Mouse (Mus musculus): Measurements from ENCODE around the gene Mtus2. TPM values are rescaled to one million over a fixed set of nuclear protein-coding genes. Genes with fewer than 3 reads are reported as not detected.
A peak's percentile ranks its signal among the peaks of the same experiment; 100 is the strongest.

Gene Mtus2
- polyA plus RNA-seq, 1 experiment from 2014 or later: 9.6 TPM

- H3K36me3 ChIP-seq (ENCODE audit: control insufficient read depth, insufficient read depth, low read length): no peaks in the 10 kb centered on the region
Measured at GRCm38 (mm10) chr5:148282631-148283030, 325.5 kb downstream of the Mtus2 start.

GRCm38 (mm10) chr5:148283177-148283576 is 326.1 kb downstream of the Mtus2 start:
- no peak overlapping the region for H3K4me3 ChIP-seq (ENCODE audit: low read length)
- no peaks in the 10 kb centered on the region for H3K36me3 ChIP-seq (ENCODE audit: control insufficient read depth, insufficient read depth, low read length)
- H3K9me3 ChIP-seq (ENCODE audit: control insufficient read depth, low read length): no peaks in the 10 kb centered on the region
- H3K9ac ChIP-seq (ENCODE audit: low read length): no peak overlapping the region
- no peaks in the 10 kb centered on the region for H3K27me3 ChIP-seq (ENCODE audit: control insufficient read depth, insufficient read depth, low read depth, low read length)
- WGBS: 62% methylated on average over 2 of the region's 2 CpGs
- ATAC-seq (ENCODE audit: low read depth): no peak
- no peaks in the 10 kb centered on the region for H3K4me1 ChIP-seq (replicated peaks; ENCODE audit: control insufficient read depth, insufficient read depth, low read length)
- no peak overlapping the region for H3K27ac ChIP-seq (ENCODE audit: low read length)
- no peak overlapping the region for H3K4me2 ChIP-seq (ENCODE audit: low read depth, low read length)

More at GRCm38 (mm10) chr5:148282631-148283030, 325.5 kb downstream of the Mtus2 start:
- H3K4me2 ChIP-seq (ENCODE audit: low read depth, low read length): no peak overlapping the region
- ATAC-seq (ENCODE audit: low read depth): no peak
- no peak overlapping the region for H3K4me3 ChIP-seq (ENCODE audit: low read length)
- H3K9me3 ChIP-seq (ENCODE audit: control insufficient read depth, low read length): no peaks in the 10 kb centered on the region
- WGBS: 92% methylated on average over 5 of the region's 5 CpGs
- H3K4me1 ChIP-seq (replicated peaks; ENCODE audit: control insufficient read depth, insufficient read depth, low read length): no peaks in the 10 kb centered on the region
- no peak overlapping the region for H3K27ac ChIP-seq (ENCODE audit: low read length)
- H3K9ac ChIP-seq (ENCODE audit: low read length): no peak overlapping the region
- no peaks in the 10 kb centered on the region for H3K27me3 ChIP-seq (ENCODE audit: control insufficient read depth, insufficient read depth, low read depth, low read length)

GRCm38 (mm10) chr5:148283584-148283983 is 326.5 kb downstream of the Mtus2 start:
- H3K4me1 ChIP-seq (replicated peaks; ENCODE audit: control insufficient read depth, insufficient read depth, low read length): no peaks in the 10 kb centered on the region
- H3K4me3 ChIP-seq (ENCODE audit: low read length): no peak overlapping the region
- H3K27ac ChIP-seq (ENCODE audit: low read length): no peak overlapping the region
- no peaks in the 10 kb centered on the region for H3K9me3 ChIP-seq (ENCODE audit: control insufficient read depth, low read length)
- no peak overlapping the region for H3K4me2 ChIP-seq (ENCODE audit: low read depth, low read length)
- 77% methylated on average over 3 of the region's 3 CpGs for WGBS
- no peaks in the 10 kb centered on the region for H3K36me3 ChIP-seq (ENCODE audit: control insufficient read depth, insufficient read depth, low read length)
- ATAC-seq (ENCODE audit: low read depth): no peak
- H3K27me3 ChIP-seq (ENCODE audit: control insufficient read depth, insufficient read depth, low read depth, low read length): no peaks in the 10 kb centered on the region
- H3K9ac ChIP-seq (ENCODE audit: low read length): no peak overlapping the region

GRCm38 (mm10) chr5:148287529-148287928 is 330.4 kb downstream of the Mtus2 start:
- Histone ChIP-seq H3K4me3 (ENCODE audit: low read length) (no peak overlapping the region), H3K36me3 (ENCODE audit: control insufficient read depth, insufficient read depth, low read length) (no peaks in the 10 kb centered on the region), H3K27ac (ENCODE audit: low read length) (no peak overlapping the region), H3K9me3 (ENCODE audit: control insufficient read depth, low read length) (no peaks in the 10 kb centered on the region), H3K9ac (ENCODE audit: low read length) (no peak overlapping the region), H3K4me2 (ENCODE audit: low read depth, low read length) (no peak overlapping the region), H3K4me1 (replicated peaks; ENCODE audit: control insufficient read depth, insufficient read depth, low read length) (no peaks in the 10 kb centered on the region), H3K27me3 (ENCODE audit: control insufficient read depth, insufficient read depth, low read depth, low read length) (no peaks in the 10 kb centered on the region)
- ATAC-seq (ENCODE audit: low read depth): no peak
- 90% methylated on average over 5 of the region's 5 CpGs for WGBS

GRCm38 (mm10) chr5:148288804-148289203 is 331.7 kb downstream of the Mtus2 start:
- H3K4me3 ChIP-seq (ENCODE audit: low read length): no peak overlapping the region
- no peaks in the 10 kb centered on the region for H3K27me3 ChIP-seq (ENCODE audit: control insufficient read depth, insufficient read depth, low read depth, low read length)
- no peaks in the 10 kb centered on the region for H3K9me3 ChIP-seq (ENCODE audit: control insufficient read depth, low read length)
- 63% methylated on average over 18 of the region's 18 CpGs for WGBS
- no peak overlapping the region for H3K4me2 ChIP-seq (ENCODE audit: low read depth, low read length)
- H3K36me3 ChIP-seq (ENCODE audit: control insufficient read depth, insufficient read depth, low read length): no peaks in the 10 kb centered on the region
- no peak overlapping the region for H3K9ac ChIP-seq (ENCODE audit: low read length)
- no peak overlapping the region for H3K27ac ChIP-seq (ENCODE audit: low read length)
- no peak for ATAC-seq (ENCODE audit: low read depth)
- H3K4me1 ChIP-seq (replicated peaks; ENCODE audit: control insufficient read depth, insufficient read depth, low read length): no peaks in the 10 kb centered on the region

GRCm38 (mm10) chr5:148289951-148290350 is 332.8 kb downstream of the Mtus2 start:
- WGBS: 67% methylated on average over 7 of the region's 7 CpGs
- no peak for ATAC-seq (ENCODE audit: low read depth)
- H3K4me3 ChIP-seq (ENCODE audit: low read length): no peak overlapping the region
- H3K27ac ChIP-seq (ENCODE audit: low read length): no peak overlapping the region
- H3K9ac ChIP-seq (ENCODE audit: low read length): no peak overlapping the region
- no peaks in the 10 kb centered on the region for H3K9me3 ChIP-seq (ENCODE audit: control insufficient read depth, low read length)
- H3K4me1 ChIP-seq (replicated peaks; ENCODE audit: control insufficient read depth, insufficient read depth, low read length): no peaks in the 10 kb centered on the region
- no peaks in the 10 kb centered on the region for H3K27me3 ChIP-seq (ENCODE audit: control insufficient read depth, insufficient read depth, low read depth, low read length)
- H3K4me2 ChIP-seq (ENCODE audit: low read depth, low read length): no peak overlapping the region
- H3K36me3 ChIP-seq (ENCODE audit: control insufficient read depth, insufficient read depth, low read length): no peaks in the 10 kb centered on the region

DNA sequence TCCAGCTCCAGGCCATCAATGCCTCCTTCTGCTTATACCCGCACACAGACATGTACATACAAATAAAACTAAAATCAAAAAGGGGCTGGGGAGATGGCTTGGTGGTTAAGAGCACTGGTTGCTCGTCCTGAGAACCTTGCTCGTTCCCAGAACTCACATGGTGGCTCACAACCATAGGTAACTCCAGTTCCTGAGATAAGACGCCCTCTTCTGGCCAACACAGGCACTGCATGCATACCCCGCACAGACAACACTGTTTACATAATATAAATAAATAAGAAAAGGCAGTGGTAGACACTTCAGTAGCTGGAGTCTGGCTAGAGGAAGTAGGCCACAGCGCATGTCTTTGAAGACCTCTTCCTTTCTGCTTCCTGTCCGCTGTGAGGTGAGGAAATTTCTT is 335.7 kb downstream of the Mtus2 start:
- no peaks in the 10 kb centered on the region for H3K9me3 ChIP-seq (ENCODE audit: control insufficient read depth, low read length)
- no peak overlapping the region for H3K4me3 ChIP-seq (ENCODE audit: low read length)
- H3K27me3 ChIP-seq (ENCODE audit: control insufficient read depth, insufficient read depth, low read depth, low read length): no peaks in the 10 kb centered on the region
- no peak for ATAC-seq (ENCODE audit: low read depth)
- no peak overlapping the region for H3K27ac ChIP-seq (ENCODE audit: low read length)
- H3K4me1 ChIP-seq (replicated peaks; ENCODE audit: control insufficient read depth, insufficient read depth, low read length): no peaks in the 10 kb centered on the region
- no peaks in the 10 kb centered on the region for H3K36me3 ChIP-seq (ENCODE audit: control insufficient read depth, insufficient read depth, low read length)
- H3K9ac ChIP-seq (ENCODE audit: low read length): no peak overlapping the region
- no peak overlapping the region for H3K4me2 ChIP-seq (ENCODE audit: low read depth, low read length)
- 71% methylated on average over 7 of the region's 7 CpGs for WGBS

DNA sequence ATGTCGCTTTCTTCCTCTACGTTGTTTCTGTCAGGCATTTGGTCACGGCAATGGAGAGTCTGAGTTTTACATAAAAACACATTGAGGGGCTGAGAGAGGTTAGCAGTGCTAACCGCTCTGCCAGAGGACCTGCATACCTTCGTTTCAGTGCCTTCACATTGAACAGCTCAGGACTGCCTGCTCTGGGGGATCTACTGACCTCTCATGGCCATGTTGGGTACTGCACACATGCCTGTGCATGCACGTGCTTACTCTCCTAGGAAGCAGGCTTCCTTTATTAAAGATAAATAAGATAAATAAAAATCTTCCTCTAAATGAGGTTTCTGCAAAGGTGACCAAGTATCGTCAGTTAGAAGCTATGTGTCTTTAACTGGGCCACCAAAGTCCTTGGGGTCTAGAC is 336.2 kb downstream of the Mtus2 start:
- H3K27ac ChIP-seq (ENCODE audit: low read length): no peak overlapping the region
- H3K36me3 ChIP-seq (ENCODE audit: control insufficient read depth, insufficient read depth, low read length): no peaks in the 10 kb centered on the region
- no peaks in the 10 kb centered on the region for H3K27me3 ChIP-seq (ENCODE audit: control insufficient read depth, insufficient read depth, low read depth, low read length)
- 79% methylated on average over 7 of the region's 7 CpGs for WGBS
- H3K4me3 ChIP-seq (ENCODE audit: low read length): no peak overlapping the region
- no peak for ATAC-seq (ENCODE audit: low read depth)
- H3K4me1 ChIP-seq (replicated peaks; ENCODE audit: control insufficient read depth, insufficient read depth, low read length): no peaks in the 10 kb centered on the region
- H3K9ac ChIP-seq (ENCODE audit: low read length): no peak overlapping the region
- H3K9me3 ChIP-seq (ENCODE audit: control insufficient read depth, low read length): no peaks in the 10 kb centered on the region
- H3K4me2 ChIP-seq (ENCODE audit: low read depth, low read length): no peak overlapping the region

- Histone ChIP-seq H3K27ac (ENCODE audit: low read length) (no peak overlapping the region), H3K4me2 (ENCODE audit: low read depth, low read length) (no peak overlapping the region), H3K9ac (ENCODE audit: low read length) (0 out of 2 replicates have a peak overlapping the region, but pooled peaks have one; percentile 6), H3K4me1 (replicated peaks; ENCODE audit: control insufficient read depth, insufficient read depth, low read length) (no peaks in the 10 kb centered on the region), H3K36me3 (ENCODE audit: control insufficient read depth, insufficient read depth, low read length) (no peaks in the 10 kb centered on the region), H3K9me3 (ENCODE audit: control insufficient read depth, low read length) (no peaks in the 10 kb centered on the region), H3K27me3 (ENCODE audit: control insufficient read depth, insufficient read depth, low read depth, low read length) (no peaks in the 10 kb centered on the region), H3K4me3 (ENCODE audit: low read length) (peak overlapping the region; percentile 30)
- WGBS: 72% methylated on average over 11 of the region's 11 CpGs
- no peak for ATAC-seq (ENCODE audit: low read depth)
Measured at GRCm38 (mm10) chr5:148302968-148303367, 345.8 kb downstream of the Mtus2 start.

- 83% methylated on average over 2 of the region's 2 CpGs for WGBS
- no peak overlapping the region for H3K4me3 ChIP-seq (ENCODE audit: low read length)
- ATAC-seq (ENCODE audit: low read depth): no peak
- no peaks in the 10 kb centered on the region for H3K36me3 ChIP-seq (ENCODE audit: control insufficient read depth, insufficient read depth, low read length)
- H3K4me1 ChIP-seq (replicated peaks; ENCODE audit: control insufficient read depth, insufficient read depth, low read length): no peaks in the 10 kb centered on the region
- no peaks in the 10 kb centered on the region for H3K27me3 ChIP-seq (ENCODE audit: control insufficient read depth, insufficient read depth, low read depth, low read length)
- no peak overlapping the region for H3K4me2 ChIP-seq (ENCODE audit: low read depth, low read length)
- H3K9me3 ChIP-seq (ENCODE audit: control insufficient read depth, low read length): no peaks in the 10 kb centered on the region
- no peak overlapping the region for H3K9ac ChIP-seq (ENCODE audit: low read length)
- H3K27ac ChIP-seq (ENCODE audit: low read length): no peak overlapping the region
Measured at GRCm38 (mm10) chr5:148304112-148304511, 347.0 kb downstream of the Mtus2 start.
